Mouse (Mus musculus) ES-E14 (cell line): ENCODE measurements at regions not wholly inside any gene's neighbourhood (a gene's known extent, or its start where the extent isn't known, plus 50 kb on each side); places are given as distances from the start of the nearest gene placed in this dataset.

Experiments
- CHD2 ChIP-seq: IDR thresholded peaks from 2 replicates; pipeline ENCODE4 v1.6.1; 2014; ENCODE audit warnings: mild to moderate bottlenecking, low read depth, low read length, inconsistent platforms
- MAFK ChIP-seq: IDR thresholded peaks from 2 replicates; pipeline ENCODE4 v1.6.1; 2014; ENCODE audit warnings: mild to moderate bottlenecking, low read depth, low read length, inconsistent platforms; ENCODE audit not compliant: insufficient read depth
- ZC3H11A ChIP-seq: IDR thresholded peaks from 2 replicates; pipeline ENCODE4 v1.6.1; 2012; ENCODE audit warnings: low read depth, mild to moderate bottlenecking, inconsistent platforms, low read length, borderline replicate concordance

DNA sequence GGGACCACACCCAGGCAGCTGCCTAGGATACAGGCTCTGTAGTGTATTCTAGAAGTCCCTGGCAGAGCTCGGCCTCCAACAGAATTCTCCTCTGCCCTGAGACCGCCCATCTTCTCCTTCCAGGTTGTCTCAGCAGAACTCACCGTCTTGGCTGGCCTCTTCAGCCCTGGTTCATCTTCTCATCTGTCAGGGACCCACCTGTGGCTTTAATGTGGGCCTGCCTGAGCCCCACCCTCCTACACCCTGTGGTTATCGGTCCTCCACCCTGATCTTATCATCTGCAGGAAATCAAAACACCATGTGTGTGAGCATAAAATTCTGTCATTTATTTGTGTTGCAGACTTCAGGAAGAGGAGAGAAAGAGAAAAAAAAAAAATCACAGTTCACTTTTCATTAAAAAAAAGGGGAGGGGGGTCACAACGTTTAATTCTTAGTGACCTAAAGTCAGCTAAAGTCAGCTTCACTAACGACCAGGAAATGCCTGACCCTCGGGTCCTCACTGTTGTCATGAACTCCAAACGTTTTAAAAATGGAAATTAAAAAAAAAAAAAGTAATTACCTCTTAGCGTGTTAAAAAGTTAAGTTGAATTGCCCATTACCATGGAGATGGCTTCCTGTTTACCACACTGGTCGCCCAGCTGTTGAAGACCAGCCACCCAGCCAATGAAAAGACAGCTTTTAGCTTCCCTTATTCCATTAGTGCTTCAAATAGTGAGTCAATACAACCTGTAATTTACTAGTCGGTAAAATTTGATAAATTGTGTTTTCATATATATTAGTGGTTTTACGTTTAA, 176.7 kb downstream of the Cog6 start:
- TF ChIP-seq ZC3H11A (no peak), MAFK (no peak), CHD2 (no peak)
